Mouse (Mus musculus) spleen, embryonic (tissue): ENCODE results near the gene Pou5f1.

ENCODE experiments used
- CTCF ChIA-PET: fragments of 350-600 bp; sonication (Branson Sonifier 250); formaldehyde crosslinking; loops from one replicate; lab custom pipeline; 2022; lab: Charles Lee

Pou5f1 gene

GRCm38 (mm10) chr17:35512916-35513626 is 7.3 kb downstream of the Pou5f1 start:
- CTCF ChIA-PET: no interaction called here

GRCm38 (mm10) chr17:35513886-35514285 is 8.1 kb downstream of the Pou5f1 start:
- CTCF ChIA-PET: no interaction called here

GRCm38 (mm10) chr17:35514756-35515155 is 8.9 kb downstream of the Pou5f1 start:
- CTCF ChIA-PET: interaction anchor here (0.6 kb wide), 1 partner anchor 26 kb away, joined by 4 read pairs; no protein-coding TSS in a partner anchor

GRCm38 (mm10) chr17:35515911-35516640 is 10.3 kb downstream of the Pou5f1 start:
- CTCF ChIA-PET: no interaction called here

GRCm38 (mm10) chr17:35516652-35517500 is 11.1 kb downstream of the Pou5f1 start, which contains the start of the genes Tcf19 and Cchcr1:
Gene Tcf19 (minus strand): TSS chr17:35516824.
Gene Cchcr1 (plus strand): TSS chr17:35517100.
- CTCF ChIA-PET: interaction anchor here (0.6 kb wide), 2 partner anchors 25 to 42 kb away, joined by 3 to 9 read pairs; no protein-coding TSS in a partner anchor

DNA sequence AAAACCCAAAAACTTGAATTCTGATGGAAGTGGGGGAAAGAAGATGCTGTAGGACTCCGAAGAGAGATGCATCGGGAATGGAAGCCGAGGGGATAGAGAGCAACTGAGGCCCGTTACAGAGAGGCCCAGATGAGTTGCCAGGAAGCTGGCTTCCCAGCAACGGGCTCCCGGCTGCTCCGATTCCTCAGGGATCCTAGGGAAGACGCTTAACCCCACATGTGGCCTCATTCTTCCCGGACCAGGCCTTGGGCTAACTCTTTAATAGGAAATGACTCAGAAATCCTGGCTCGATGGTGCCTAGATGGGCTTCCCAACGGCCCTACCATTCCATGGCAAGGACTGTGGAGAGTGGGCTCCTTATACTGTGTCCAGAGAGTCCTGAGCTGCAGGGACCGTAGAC is 11.7 kb downstream of the Pou5f1 start:
- CTCF ChIA-PET: interaction anchor here (0.6 kb wide), 2 partner anchors 25 to 42 kb away, joined by 3 to 9 read pairs; no protein-coding TSS in a partner anchor

- CTCF ChIA-PET: no interaction called here
These were observed 18.5 kb downstream of the Pou5f1 start for GRCm38 (mm10) chr17:35524354-35524753.

DNA sequence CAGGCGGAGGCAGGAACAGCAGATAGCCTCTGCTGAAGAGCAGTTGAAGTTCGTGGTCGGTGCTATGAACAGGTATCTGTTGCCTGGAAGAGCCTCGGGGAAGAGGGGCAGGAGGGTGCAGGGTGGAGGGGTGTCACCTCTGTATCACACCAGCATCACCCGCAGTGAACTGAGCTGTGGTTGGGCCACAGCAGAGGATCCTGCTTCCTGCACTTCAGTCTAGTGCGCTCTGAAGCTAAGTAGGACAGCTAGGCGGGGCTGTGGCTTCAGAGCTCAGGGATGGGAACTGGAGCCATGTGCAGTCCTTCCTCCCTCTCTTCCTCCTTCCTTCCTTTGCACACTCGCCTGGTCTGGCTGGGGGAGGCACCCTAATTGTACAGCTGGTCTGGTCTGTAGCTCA is 20.8 kb downstream of the Pou5f1 start:
- CTCF ChIA-PET: no interaction called here

DNA sequence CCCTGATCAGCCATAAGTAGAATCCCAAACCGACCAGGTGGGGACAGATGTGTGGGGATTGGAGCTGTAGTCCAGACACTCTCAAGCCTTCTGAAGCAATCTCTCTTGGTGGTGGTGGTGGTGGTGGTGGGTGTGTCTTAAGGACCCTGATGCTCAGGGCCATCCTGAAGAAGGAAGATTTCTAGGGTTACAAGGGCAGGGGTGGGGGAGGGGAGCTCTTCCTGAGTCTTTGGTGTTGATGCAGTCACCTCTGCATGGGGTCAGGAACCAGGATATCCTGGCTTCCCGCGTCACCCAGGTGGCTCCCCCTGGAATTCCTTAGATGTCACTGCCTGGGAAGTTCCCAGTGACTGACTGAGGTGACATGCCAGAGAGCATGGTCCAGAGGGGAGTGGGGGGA is 26.5 kb downstream of the Pou5f1 start:
- CTCF ChIA-PET: interaction anchor here (0.5 kb wide), 1 partner anchor 1774 kb away, joined by 5 read pairs; no protein-coding TSS in a partner anchor

DNA sequence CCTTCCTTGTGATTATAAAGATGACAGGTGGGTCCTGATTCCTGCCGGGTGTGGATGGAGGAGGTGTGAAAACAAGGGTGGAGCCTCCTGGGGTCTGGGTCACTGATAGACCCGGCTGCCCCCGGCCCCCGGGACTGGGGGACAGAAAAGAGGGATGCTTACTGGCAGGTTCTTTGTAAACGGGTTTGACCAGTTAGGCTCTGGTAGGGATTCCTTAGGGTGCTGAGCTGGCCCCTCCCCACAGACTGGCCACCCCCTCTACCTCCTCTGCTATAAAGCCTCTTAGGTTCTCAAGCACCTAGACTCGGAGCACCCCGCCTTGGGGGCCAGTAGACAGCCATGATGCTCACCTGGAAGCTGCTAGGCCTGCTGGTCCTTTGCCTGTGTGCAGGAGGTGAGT is 27.1 kb downstream of the Pou5f1 start, which contains the start of gene Psors1c2:
Gene Psors1c2, plus strand, starts transcription at position 301 of the 400 bp plus-strand sequence.
- CTCF ChIA-PET: interaction anchor here (0.5 to 0.6 kb wide), 2 partner anchors 30 to 1775 kb away, joined by 3 to 5 read pairs; no protein-coding TSS in a partner anchor

DNA sequence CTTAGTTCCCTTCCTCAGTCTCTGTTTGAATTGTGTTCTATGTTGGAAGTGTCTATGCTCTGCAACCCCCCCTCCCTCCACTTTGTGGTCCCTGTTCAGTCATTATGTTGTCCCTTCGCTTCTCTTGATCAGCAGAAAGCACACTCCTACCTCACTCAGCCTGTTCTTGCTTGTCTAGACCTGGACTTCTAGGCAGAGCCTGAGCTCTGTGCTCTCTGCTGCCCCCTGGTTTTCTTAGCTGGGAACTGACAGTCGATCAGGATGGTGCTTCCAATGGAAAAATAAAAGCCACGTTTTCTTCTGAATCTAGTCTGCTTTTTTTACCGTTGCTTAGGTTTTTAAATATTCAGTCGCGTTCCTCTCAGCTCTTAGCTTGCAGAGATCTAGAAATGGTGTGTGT is 28.5 kb downstream of the Pou5f1 start:
- CTCF ChIA-PET: no interaction called here

- CTCF ChIA-PET: no interaction called here
These were observed 31.6 kb downstream of the Pou5f1 start for GRCm38 (mm10) chr17:35537421-35537820.

DNA sequence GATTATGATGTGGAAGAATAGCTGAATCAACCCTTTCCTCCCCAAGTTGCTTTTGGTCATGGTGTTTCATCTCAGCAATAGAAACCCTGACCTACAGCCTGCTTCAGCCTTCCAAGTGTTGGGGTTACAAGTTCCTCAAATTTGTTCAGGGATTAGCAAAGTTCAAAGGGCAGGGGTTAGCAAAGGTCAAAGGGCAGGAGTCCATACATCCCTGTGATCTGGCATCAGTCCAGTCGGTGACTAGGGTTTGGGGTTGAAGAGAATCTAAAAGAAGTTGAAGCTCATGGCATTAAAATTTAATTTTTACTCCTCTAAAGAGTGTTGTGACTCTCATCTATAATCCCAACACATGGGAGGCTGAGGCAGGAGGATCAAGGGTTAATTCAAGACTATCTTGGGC is 32.7 kb downstream of the Pou5f1 start:
- CTCF ChIA-PET: no interaction called here

DNA sequence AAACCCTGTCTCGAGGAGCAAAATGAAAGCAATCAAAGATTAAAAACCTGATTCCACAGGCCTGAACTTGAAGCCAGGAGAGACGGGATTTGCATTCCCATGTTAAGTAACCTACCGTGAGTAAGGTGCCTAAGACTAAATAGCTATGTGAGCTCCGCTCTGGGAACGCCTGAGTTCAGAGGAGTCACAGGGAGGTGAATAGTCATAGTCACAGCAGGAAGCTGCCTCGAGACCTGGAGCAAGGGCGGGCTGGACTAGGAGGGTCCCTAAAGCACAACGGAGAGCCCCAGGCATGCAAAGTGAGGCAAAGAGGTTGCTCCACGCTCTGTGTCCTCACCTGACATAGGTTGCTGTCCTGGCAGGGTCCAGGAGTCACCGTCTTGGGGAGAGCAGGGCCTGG is 33.7 kb downstream of the Pou5f1 start:
- CTCF ChIA-PET: interaction anchor here (0.6 to 0.7 kb wide), 3 partner anchors 17 to 965 kb away, joined by 3 to 7 read pairs (median 4); no protein-coding TSS in a partner anchor

DNA sequence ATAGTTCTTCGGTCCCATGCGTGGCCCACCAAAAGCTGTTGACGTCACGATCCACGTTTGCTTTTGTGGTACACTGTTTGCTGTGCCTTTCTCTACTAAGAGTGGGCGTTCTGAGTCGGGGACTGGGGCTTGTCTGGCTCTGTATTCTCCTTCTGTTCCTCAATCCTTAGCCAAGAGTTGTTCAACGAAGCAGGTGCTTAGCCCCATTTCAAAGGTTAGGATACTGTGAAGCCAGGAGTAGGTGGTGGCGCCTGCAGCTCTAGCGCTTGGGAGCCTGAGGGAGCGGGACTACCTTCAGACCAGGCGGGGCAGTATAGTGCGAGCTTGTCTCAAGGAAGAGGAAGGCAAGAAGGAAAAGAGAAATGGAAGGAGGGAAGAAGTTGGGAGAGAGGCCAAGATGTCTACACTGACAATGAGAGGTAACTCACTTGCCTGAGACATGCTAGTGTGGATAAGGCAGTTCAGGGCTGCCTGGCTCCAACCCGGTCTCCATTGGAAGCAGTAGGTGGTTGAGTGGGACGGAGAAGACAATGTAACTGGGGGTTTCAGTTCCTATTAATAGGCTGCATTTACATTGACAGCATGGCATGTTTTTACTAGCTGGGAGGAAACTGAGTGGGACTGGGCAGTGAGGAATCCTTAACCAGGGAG is 37.1 kb downstream of the Pou5f1 start:
- CTCF ChIA-PET: interaction anchor here (0.5 kb wide), 1 partner anchor 38 kb away, joined by 3 read pairs; no protein-coding TSS in a partner anchor

GRCm38 (mm10) chr17:35543412-35543861 is 37.6 kb downstream of the Pou5f1 start:
- CTCF ChIA-PET: interaction anchor here (0.5 kb wide), 1 partner anchor 37 kb away, joined by 3 read pairs; no protein-coding TSS in a partner anchor

DNA sequence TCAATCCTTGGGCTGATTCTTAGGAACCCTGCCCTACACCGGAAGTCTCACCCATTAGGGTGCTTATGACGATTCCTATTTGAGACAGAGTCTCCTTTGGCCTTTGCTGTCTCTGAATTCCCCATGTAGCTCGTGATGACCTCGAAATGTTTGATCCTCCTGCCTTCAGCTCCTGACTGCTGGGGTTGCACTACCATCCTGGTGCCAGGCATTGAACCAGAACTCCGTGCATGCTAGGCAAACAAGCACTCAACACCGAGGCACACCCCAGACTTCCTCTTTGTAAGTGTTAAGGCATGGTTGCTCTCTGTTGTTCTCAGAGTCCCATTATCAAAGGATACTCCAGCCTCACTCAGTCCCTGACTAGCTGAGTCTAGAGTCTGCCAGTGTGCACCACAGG is 38.2 kb downstream of the Pou5f1 start:
- CTCF ChIA-PET: no interaction called here

GRCm38 (mm10) chr17:35544680-35545079 is 38.9 kb downstream of the Pou5f1 start:
- CTCF ChIA-PET: no interaction called here

DNA sequence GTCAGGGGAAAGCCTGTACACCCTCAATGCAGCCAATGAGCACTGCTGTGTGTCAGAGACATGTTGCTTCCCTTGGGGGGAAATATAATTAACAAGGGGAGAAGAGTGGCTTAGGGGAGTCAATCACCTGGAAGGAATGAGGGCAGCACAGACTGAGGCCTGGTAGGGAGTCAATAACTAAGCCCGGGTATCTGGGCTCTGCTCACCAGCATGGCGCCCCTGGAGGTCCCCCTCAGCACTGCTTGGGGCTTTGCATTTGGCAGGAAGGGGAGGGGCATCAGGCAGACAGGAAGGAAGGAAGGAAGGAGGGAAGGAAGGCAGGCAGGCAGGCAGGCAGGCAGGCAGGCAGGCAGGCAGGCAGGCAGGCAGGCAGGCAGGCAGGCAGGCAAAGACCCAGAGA is 41.6 kb downstream of the Pou5f1 start:
- CTCF ChIA-PET: no interaction called here

- CTCF ChIA-PET: no interaction called here
These were observed 42.8 kb downstream of the Pou5f1 start for GRCm38 (mm10) chr17:35548636-35549035.
